Mouse (Mus musculus) ES-Bruce4 (cell line): ENCODE measurements around the gene Lamtor2.

ENCODE experiments used
- CTCF ChIP-seq: IDR thresholded peaks from one replicate; pipeline ENCODE4 v1.8.1; 2011; ENCODE audit warnings: low read depth, low read length
- EP300 ChIP-seq: IDR thresholded peaks from 2 replicates; pipeline ENCODE4 v1.6.1; 2011; ENCODE audit warnings: low read depth, low read length; ENCODE audit not compliant: insufficient read depth

GRCm38 (mm10) chr3:88559596-88559995 lies 6.7 kb upstream of the Lamtor2 start:
- TF ChIP-seq EP300 (no peak), CTCF (no peak)
